Comparison of ENCODE assay signal across 14 mouse cellular contexts in genomic region chr4:135597571-135597970, GRCm38 (mm10). TPM values are rescaled to one million over a fixed set of nuclear protein-coding genes. Genes with fewer than 3 reads are reported as not detected.
DNase-seq lines count a peak whose midpoint lies in the region; ATAC-seq lines count a peak whose summit lies in the region.
"Had no signal": no experiment of that assay in that cellular context is flagged by ENCODE, and none has a peak within 500 bp of the region (broad histone marks: within the 10 kb centered on the region; RNA-seq: fewer than 3 reads in every experiment).

No protein-coding gene starts in this region.

- H3K27ac ChIP-seq in heart, embryonic 15.5 days: no peak overlapping the region
- H3K27ac ChIP-seq in heart, embryonic 11.5 days (ENCODE audit: low read depth, low read length): no peak overlapping the region
- H3K27ac ChIP-seq in lung, embryonic 15.5 days: no peak overlapping the region
- H3K27ac ChIP-seq in hindbrain, embryonic 10.5 days: no peak overlapping the region
- H3K27ac ChIP-seq: forebrain, embryonic 12.5 days; limb, embryonic 12.5 days had no signal

- ATAC-seq in heart, embryonic 15.5 days (replicated peaks; ENCODE audit: insufficient number of reproducible peaks, insufficient read depth, low FRiP score, low read depth): peak; percentile 17; the same call in 1 of the 2 replicates
- ATAC-seq in heart, embryonic 11.5 days (replicated peaks; ENCODE audit: insufficient number of reproducible peaks, low FRiP score, low TSS enrichment): no peak
- ATAC-seq in lung, embryonic 15.5 days (ENCODE audit: borderline replicate concordance, extremely low read depth, low FRiP score, low TSS enrichment): 0 out of 2 replicates have a peak, but pooled peaks have one; percentile 43
- ATAC-seq: inflammation-experienced regulatory T-cells, adult 6 months had no signal

- 89% methylated on average over 5 of the region's 5 CpGs for WGBS in heart, embryonic 15.5 days
- 78% methylated on average over 5 of the region's 5 CpGs for WGBS in heart, embryonic 11.5 days (ENCODE audit: insufficient replicate concordance)
- 87% methylated on average over 5 of the region's 5 CpGs for WGBS in lung, embryonic 15.5 days
- WGBS in hindbrain, embryonic 10.5 days: 89% methylated on average over 5 of the region's 5 CpGs

- no peak overlapping the region for H3K9ac ChIP-seq in heart, embryonic 15.5 days
- no peak overlapping the region for H3K9ac ChIP-seq in heart, embryonic 11.5 days (ENCODE audit: low read depth, low read length)
- H3K9ac ChIP-seq in lung, embryonic 15.5 days: no peak overlapping the region
- H3K9ac ChIP-seq: forebrain, embryonic 12.5 days; limb, embryonic 12.5 days had no signal

- DNase-seq in lung, postnatal 25 days (ENCODE audit: low spot score): no peak
- DNase-seq in kidney, postnatal 25 days: peak; percentile 6 to 66
- DNase-seq in urinary bladder, adult 2 months (ENCODE audit: low spot score): peak; percentile 50
- DNase-seq in hindbrain, embryonic 10.5 days (ENCODE audit: low spot score): no peak
- no peak for DNase-seq in natural killer cell, adult 2 months (ENCODE audit: low spot score in 2 of 2)
- DNase-seq: cerebellum, postnatal 10 days; heart, adult 11 months; right cerebral cortex, postnatal 25 days had no signal

- 0 out of 2 replicates have a peak, but pooled peaks cover 4% of the 10 kb centered on the region for H3K27me3 ChIP-seq in heart, embryonic 15.5 days
- H3K27me3 ChIP-seq in heart, embryonic 11.5 days (ENCODE audit: control insufficient read depth, insufficient read depth, low read length): no peaks in the 10 kb centered on the region
- H3K27me3 ChIP-seq in lung, embryonic 15.5 days: no peaks in the 10 kb centered on the region
- no peaks in the 10 kb centered on the region for H3K27me3 ChIP-seq in hindbrain, embryonic 10.5 days (ENCODE audit: insufficient read depth, poor library complexity, severe bottlenecking)
- H3K27me3 ChIP-seq: forebrain, embryonic 12.5 days; limb, embryonic 12.5 days had no signal

- no peaks in the 10 kb centered on the region for H3K9me3 ChIP-seq in heart, embryonic 15.5 days (replicated peaks)
- 0 out of 2 replicates have a peak, but pooled peaks cover 4% of the 10 kb centered on the region for H3K9me3 ChIP-seq in heart, embryonic 11.5 days (replicated peaks; ENCODE audit: control insufficient read depth, low read length)
- H3K9me3 ChIP-seq in lung, embryonic 15.5 days: 0 out of 2 replicates have a peak, but pooled peaks cover 2% of the 10 kb centered on the region
- peaks cover 6% of the 10 kb centered on the region; the same call in 1 of the 2 replicates for H3K9me3 ChIP-seq in hindbrain, embryonic 10.5 days

- no peaks in the 10 kb centered on the region for H3K36me3 ChIP-seq in heart, embryonic 15.5 days
- H3K36me3 ChIP-seq in heart, embryonic 11.5 days (ENCODE audit: control insufficient read depth, insufficient read depth, low read length): no peaks in the 10 kb centered on the region
- no peaks in the 10 kb centered on the region for H3K36me3 ChIP-seq in lung, embryonic 15.5 days
- H3K36me3 ChIP-seq in hindbrain, embryonic 10.5 days: no peaks in the 10 kb centered on the region
- H3K36me3 ChIP-seq: forebrain, embryonic 12.5 days; limb, embryonic 12.5 days had no signal

- H3K4me3 ChIP-seq in heart, embryonic 15.5 days: no peak overlapping the region
- no peak overlapping the region for H3K4me3 ChIP-seq in heart, embryonic 11.5 days (ENCODE audit: low read depth, low read length)
- no peak overlapping the region for H3K4me3 ChIP-seq in lung, embryonic 15.5 days
- no peak overlapping the region for H3K4me3 ChIP-seq in hindbrain, embryonic 10.5 days
- H3K4me3 ChIP-seq: forebrain, embryonic 12.5 days; limb, embryonic 12.5 days had no signal

- H3K4me1 ChIP-seq in heart, embryonic 15.5 days (replicated peaks): peaks cover 20% of the 10 kb centered on the region
- H3K4me1 ChIP-seq in heart, embryonic 11.5 days (ENCODE audit: control insufficient read depth, insufficient read depth, low read length): no peaks in the 10 kb centered on the region
- H3K4me1 ChIP-seq in lung, embryonic 15.5 days: peaks cover 18% of the 10 kb centered on the region
- H3K4me1 ChIP-seq in hindbrain, embryonic 10.5 days (replicated peaks): peaks cover 11% of the 10 kb centered on the region

- no peak overlapping the region for H3K4me2 ChIP-seq in heart, embryonic 15.5 days
- no peak overlapping the region for H3K4me2 ChIP-seq in heart, embryonic 11.5 days
- H3K4me2 ChIP-seq in lung, embryonic 15.5 days: no peak overlapping the region
- H3K4me2 ChIP-seq: forebrain, embryonic 12.5 days; limb, embryonic 12.5 days had no signal

RNA-seq across cellular contexts. Expression of gene Grhl3, which starts 24.1 kb away (rescaled TPM):
- 5.4 and 5.9 TPM in 2 replicates for polyA plus RNA-seq in heart, embryonic 15.5 days (2015; fragmentation: Nextera tagmentation; extraction: Ambion mirVana)
- polyA plus RNA-seq in heart, embryonic 11.5 days (2014; fragmentation: Nextera tagmentation; extraction: Ambion mirVana): 5.5 and 6.5 TPM in 2 replicates
- polyA plus RNA-seq in lung, embryonic 15.5 days (2015; fragmentation: Nextera tagmentation; extraction: Ambion mirVana): 4.3 and 4.8 TPM in 2 replicates
- 63.4 and 78.8 TPM in 2 replicates for polyA plus RNA-seq in urinary bladder, adult 2 months (2012; rRNA removed)
- polyA plus RNA-seq in hindbrain, embryonic 10.5 days (2016; fragmentation: Nextera tagmentation; extraction: Ambion mirVana): 3.3 and 5.3 TPM in 2 replicates
- polyA plus RNA-seq: inflammation-experienced regulatory T-cells, adult 6 months had no signal

Comparison
In these comparisons a context has a peak if more than half of its experiments do, and no peak if none do; other contexts are left out.
1. DNase-seq: peak in kidney, postnatal 25 days (2 of 2) and urinary bladder, adult 2 months (single experiment); none in lung, postnatal 25 days (single experiment), hindbrain, embryonic 10.5 days (single experiment) and natural killer cell, adult 2 months (0 of 2).